Mouse (Mus musculus) T-helper 1 cell (primary cell): ENCODE results near the gene Ppp1r7.
"Not testable (repeated sequence)": the region's sequence is repeated elsewhere in the genome, so short reads cannot be mapped to it uniquely, and the experiment has no call there.

Experiments used
- in situ Hi-C: fragments of 300-600 bp; cut with MboI, MseI; formaldehyde crosslinking; loops from one replicate; pipeline ENCODE4 v1.15.1; 2025; ENCODE audit warnings: high pct_unique_total_duplicates

The Ppp1r7 gene

DNA sequence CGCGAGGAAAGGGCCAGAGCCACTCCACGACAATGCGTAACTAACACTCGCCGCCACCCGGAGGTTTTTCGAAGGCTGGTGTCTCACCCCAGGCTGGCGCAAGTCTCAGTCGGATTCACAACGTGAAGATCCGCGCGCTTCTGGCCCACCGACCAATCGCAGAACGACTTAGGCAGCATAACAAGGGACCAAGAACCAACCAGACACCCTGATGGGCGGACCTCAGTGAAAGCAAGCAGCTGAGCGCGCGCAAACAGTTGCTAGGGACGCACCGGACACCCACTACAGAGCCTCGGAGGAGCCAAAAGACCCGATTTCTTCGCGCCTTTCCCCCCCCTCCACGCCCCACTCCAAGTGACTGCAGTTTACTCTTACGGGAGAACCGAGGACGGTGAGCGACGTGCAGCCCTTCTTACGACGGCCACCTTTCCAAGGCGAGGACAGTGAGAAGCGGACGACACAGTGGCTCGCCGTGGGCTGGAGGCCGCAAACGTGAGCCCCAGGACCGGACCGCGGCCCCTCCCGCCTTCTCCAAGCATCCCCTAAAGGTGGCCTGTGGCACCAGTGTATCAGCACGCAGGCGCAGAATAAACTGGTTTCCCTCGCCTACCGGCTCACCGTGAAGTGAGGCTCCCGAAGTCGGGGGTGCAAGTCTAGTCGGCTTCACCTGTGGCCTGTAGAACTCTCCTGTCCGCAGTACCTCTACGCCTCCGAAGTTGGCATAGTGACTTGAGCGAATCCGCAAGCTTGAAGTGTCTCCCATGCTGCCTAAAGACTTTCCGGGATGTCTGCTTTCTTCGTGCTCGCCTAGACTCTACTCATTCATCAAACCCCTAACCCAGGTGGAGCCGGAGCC lies at the start of gene Ppp1r7, which contains the start of gene Pask:
Gene Ppp1r7, plus strand, starts transcription at position 207 of the 856 bp plus-strand sequence.
Gene Pask, minus strand, starts transcription at position 835 of the 856 bp plus-strand sequence.
- in situ Hi-C loops = no loop called here

DNA sequence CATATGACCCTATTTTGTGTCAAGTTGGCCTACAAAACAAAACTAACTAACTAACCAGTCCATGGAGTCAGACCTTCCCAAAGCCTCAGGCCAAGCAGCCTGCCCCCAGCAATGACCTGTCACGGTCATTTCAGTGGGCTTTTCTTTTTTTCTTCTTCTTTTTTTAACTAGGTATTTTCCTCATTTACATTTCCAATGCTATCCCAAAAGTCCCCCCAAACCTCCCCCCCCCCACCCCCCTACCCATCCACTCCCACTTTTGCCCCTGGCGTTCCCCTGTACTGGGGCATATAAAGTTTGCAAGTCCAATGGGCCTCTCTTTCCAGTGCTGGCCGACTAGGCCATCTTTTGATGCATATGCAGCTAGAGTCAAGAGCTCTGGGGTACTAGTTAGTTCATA lies 48.2 kb upstream of the Ppp1r7 start:
- in situ Hi-C loops = not testable (repeated sequence)

DNA sequence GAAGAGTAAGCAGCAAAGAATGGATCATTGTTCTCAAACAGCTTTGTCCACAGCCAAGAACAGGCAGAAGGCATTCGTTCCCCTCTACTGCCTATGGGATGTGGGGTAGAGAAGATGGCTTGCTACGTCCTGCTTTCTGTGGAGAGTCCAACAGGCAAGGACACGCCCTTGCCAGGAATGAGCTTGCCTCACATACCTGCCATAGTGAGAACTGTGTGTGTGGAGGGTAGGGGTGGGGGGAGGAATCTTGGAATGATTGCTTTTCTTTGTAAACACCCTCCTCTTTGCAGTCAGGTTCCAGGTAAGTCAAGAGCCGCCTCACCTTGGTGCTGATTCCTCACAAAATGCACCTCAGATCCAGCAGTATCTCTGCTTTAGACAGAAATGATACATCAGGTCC lies 42.9 kb upstream of the Ppp1r7 start:
- in situ Hi-C loops = no loop called here

DNA sequence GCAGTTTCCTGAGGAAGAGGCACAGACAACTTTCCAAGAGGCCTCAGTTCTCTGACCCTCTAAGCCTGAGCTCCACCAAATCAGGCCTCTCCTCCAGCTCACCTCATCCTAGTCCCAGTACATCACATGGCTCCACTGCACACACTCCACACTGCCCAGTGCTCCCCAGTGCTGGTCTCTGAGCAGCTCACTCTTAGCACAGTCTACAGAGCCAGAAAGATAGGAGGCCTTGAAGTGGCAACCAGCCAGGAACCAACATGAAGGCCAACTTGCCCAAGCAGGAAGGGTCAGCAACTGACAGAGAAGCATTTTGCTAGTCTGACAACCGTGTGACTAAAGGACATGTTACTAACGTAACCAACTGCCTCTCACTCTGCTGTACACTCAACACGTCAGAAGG lies 42.1 kb upstream of the Ppp1r7 start:
- in situ Hi-C loops = no loop called here

DNA sequence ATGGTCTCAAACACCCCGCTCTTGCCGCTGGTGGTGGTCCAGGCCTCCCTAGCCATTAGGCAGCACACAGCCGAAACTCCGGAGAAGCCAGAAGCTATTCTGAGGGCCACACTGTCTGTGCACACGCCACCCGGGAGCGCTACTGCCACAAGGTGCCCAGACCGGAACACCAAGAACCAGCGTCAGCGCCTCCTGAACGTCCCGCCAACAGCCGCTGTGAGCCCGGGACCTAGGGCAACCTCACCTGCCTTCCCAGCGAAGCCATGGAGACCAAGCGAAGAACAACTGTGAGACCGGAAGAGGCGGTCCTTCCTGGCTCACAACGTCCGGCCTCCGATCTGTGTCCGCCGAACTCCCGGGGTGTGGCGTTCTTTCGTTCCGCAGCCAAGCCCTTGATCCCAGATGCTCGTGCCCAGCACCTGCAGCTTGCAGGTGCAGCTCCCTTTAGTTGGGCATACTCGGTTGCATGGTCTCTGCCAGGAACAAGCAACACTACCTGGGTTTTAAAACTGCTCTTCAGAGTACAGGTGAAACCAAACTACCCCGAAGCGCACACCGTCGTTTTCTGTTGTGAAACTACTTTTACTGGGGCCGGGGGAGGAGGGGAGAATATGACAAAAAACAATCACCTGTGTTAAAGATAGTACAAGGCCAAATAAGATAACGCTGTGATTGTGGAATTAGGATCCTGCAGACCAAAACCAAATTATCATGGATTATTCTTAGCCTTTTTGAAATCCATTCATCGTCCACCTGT lies 36.9 kb upstream of the Ppp1r7 start, which contains the start of gene Mterf4:
Gene Mterf4, minus strand, starts transcription at position 335 of the 757 bp plus-strand sequence.
- in situ Hi-C loops = no loop called here

DNA sequence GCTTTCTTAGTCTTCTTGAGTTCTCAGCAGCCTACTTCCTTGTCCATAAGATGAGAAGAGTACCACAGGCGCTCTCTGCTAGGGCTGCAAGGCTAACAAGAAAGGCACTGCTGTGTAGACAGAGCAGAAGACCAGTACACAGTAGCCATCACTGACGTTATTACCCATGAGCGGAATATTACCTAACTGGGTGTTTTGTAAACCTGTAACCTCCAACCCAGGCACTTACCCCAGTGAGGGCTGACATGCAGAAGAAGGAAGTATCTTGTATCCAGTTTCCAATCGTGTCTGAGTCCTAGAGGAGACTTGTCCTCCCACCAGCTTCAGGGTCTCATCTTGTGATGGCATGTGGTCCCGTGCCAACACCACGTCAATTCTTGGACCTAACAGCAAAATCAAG lies 18.7 kb upstream of the Ppp1r7 start:
- in situ Hi-C loops = no loop called here

DNA sequence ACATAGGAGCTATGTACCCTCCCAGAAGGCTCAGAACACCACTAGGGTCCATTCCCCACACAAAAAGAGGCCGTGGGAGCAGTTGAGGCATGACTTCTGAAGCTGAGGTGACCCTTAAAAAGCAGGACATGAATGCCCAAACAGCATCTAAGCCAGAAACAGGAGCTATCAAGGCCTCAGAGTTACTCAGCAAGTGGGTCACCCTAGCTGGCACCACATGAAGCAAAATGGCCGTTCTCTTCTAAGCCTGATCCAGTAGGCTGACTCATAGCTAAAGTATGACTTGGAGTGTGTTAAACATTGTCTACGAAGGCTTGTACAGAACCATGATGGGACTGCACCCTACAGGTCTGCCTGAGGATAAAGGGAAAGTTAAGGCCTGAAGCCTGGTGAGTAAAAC lies 16.2 kb upstream of the Ppp1r7 start:
- in situ Hi-C loops = no loop called here

DNA sequence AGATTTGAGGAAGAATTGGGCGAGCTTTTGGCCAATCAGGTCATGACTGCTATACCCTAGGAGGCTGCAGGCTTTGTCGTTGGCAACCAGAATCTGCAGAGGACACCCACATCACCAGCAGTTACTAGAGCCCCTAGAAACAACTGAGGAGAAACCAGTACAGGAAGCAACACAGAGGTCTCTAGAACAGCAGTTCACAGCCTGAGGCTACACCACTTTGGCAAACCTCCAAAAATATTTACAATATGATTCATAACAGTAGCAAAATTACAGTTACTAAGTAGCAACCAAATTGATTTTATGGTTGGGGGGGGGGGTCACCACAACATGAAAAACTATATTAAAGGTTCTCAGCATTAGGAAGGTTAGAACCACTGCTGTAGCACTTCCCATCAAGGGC lies 8.0 kb upstream of the Ppp1r7 start:
- in situ Hi-C loops = no loop called here

DNA sequence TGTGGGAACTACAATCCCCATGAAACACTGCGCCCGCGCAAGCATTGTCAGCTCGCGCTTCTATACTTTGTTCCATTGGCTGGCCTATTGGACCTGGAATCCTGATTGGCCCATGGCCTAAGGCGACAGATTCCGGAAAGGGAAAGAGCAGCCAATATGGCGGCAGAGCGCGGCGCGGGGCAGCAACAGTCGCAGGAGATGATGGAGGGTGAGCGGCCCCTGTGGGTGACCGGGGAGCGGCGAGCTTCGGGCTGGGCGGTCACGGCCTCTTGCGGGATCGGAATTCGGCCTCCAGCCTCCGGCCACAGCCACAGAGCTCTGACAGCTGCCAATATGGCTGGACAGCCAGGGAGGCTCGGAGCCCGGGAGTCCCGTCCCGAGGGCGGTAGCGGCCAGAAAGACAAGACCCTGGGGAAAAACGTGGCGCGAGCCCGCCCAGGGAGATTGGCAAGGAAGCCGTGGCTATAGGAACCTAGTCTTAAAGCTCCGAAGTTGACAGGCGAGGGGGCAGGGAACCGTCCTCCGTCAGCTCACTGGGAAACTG lies 922 bp downstream of the Ppp1r7 start:
- in situ Hi-C loops = no loop called here

DNA sequence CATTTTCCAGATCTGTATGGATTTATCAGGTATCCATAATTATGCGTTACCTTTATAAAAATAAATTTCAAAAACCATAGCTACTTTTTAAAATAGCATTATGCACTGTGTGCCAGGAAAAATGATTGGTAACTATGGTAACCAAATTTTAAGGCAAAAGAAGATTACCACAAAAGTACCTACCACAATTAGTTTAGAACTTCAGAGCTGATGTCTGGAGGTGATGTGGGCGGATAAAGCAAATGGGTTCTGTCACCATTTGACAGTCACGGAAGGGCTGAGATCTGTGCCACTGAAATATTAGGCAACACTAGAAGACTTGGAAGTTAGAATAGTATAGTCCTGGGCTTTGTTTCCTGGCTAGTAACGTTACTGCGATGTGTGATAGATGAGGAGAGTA lies 4.5 kb downstream of the Ppp1r7 start:
- in situ Hi-C loops = no loop called here

DNA sequence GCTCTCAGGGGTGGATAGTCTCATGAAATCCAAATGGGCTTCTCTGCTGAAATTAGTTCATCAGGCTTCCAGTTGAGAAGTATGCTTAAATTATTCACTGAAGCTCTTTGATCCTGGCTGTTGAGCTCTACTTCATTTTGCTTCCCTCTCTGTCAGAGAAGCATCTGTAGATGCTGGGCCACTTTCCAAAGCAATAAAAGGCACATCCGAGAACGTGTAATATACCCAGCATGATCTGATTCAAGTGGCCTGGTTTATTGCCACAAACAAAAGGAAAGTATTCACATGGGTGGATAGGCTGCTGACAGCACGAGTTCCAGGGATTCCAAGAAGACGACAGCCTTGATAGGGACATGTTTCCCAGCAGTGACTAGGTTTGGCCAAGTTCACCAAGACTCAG lies 7.0 kb downstream of the Ppp1r7 start:
- in situ Hi-C loops = no loop called here

DNA sequence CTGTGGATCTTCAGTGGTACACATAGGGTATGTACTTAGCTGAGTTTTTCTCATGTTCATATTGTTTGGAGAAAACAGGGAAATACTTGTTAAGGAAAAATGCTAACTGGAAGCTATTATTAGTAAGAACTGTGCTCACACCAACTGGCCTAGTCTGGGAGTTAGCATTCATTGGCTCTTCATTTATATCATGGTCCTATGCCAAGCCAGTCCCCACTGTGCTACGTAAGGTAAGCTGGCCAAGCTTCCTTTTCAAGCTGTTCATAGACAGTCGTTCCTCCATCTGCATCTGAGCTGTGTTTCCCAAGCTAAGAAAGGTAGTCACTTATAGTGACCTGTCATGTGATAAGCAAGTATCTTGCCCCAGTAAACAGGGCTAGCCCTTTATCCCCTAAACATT lies 10.1 kb downstream of the Ppp1r7 start:
- in situ Hi-C loops = no loop called here

DNA sequence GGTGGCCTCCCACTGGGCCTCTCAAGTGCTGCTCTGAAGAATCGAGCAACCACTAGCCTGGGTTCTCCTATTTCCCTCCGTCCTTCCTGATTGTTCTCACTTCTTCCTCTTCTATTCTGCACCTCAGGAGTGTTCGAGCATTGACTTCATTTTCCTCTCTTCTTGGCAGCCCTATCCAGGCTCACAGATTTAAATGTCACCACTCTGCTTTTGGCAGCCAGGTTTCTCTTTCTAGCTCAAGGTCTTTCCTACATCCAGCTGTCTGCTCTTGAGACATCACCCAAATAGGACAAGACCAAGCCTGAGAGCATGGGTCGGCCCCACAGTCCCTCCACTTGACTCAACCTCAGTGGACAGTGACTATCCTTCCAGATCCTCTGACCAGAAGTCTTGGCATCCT lies 20.0 kb downstream of the Ppp1r7 start:
- in situ Hi-C loops = no loop called here

DNA sequence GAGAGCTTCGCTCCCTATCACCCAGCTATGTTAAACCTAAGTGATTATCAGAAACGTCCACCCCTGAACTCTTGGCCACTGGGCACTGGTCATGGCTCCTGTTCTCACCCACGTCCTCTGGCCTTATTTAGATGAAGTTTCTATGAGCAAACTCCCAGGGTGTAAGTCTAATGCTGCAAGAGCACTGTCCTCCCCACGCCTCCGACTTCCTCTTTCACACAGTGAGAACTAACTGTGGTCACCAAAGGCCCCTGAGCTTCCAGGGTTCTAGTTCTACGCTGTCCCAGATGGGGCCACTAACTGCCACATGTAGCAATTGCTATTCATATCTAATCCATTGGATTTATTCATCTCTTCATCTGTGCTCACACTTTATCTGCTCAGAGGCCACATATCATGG lies 23.0 kb downstream of the Ppp1r7 start:
- in situ Hi-C loops = no loop called here

DNA sequence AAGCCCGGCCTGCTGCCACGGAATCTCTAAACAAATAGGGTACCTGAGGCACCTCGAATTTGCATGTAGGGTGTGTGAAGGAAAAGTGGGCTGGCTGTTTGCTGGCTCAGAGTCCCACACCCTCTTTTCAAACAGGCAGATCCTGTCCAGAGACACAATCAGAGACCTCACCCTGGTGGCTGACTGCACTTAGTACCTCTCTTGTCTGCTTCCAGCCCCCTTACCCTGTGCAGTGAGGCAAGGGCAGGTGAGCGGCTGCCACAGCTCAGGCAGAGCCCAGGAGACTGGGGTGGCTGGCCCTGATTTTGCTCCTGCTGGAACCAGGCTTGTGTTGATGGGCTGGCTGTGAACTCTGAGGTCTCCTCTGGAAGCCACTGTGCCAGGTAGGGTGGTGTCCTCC lies 31.0 kb downstream of the Ppp1r7 start, which contains the start of gene Ano7:
Gene Ano7, plus strand, starts transcription at position 266 of the 400 bp plus-strand sequence.
- in situ Hi-C loops = no loop called here

DNA sequence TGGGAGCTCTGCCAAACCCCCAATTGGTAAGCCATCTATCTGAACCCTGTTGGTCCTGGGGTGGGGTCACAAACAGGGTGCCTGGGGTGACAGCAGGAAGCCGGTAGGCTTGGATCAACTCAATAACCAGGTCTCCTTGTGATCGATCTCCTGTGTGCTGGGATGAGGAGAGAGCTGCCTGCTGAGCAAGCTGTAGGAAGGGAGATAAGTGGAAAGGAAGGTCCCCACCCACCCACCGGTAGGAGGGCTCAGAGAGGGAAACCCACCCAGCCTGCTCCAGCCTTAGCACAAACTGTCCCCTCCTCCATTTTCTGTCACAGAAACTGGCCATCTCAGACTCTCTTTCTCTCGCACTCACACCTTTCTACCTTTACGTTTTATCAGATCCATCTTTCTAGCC lies 34.7 kb downstream of the Ppp1r7 start:
- in situ Hi-C loops = no loop called here

DNA sequence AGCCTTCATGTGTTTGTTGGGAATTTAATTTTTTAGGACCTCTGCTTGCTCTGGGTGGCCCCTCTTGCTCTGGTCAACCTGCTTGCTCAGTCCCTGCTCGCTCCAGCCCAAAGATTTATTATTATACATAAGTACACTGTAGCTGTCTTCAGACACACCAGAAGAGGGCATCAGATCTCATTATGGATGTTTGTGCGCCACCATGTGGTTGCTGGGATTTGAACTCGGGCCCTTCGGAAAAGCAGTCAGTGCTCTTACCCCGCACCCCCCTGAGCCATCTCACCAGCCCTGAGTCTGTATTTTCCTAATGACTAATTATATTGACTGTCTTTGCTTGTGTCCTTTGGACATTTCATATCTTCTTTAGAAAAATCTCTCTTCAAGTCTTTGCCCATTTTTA lies 36.5 kb downstream of the Ppp1r7 start:
- in situ Hi-C loops = no loop called here

DNA sequence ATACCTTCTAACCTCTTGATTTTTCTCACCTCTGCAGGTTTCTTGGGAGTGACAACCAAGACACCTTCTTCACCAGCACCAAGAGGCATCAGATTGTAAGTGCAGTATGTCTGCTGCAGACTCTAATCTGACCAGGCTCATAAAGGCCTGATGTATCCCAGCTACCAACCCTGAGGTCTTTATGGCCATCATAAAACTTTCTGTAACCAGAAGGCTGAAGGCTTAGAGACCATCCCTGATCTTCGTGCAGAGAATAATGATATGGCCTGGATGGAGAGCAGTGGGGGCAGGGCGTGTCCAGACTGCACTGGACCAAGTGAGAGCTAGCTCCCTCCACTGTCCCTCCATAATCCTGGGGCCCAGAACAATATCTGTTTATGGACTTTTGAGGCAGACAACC lies 44.5 kb downstream of the Ppp1r7 start:
- in situ Hi-C loops = no loop called here

DNA sequence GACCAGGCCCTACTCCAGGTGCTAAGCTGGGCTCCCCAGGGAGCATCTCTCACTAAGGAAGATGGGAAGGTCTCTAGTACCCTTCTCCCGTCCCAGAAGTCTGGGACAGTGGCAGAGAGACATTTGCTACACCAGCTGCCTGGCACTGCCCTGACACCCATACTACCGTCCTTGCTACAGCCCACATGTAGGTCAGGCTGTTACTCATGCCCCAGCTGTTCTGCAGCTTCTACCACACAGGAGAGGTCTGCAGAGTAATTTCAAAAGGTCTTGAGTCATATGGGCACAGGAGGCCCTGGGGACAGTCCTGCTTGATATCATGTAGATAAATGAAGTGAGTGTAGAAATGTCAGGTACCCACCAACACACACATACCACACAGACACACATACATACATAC lies 46.3 kb downstream of the Ppp1r7 start:
- in situ Hi-C loops = no loop called here

DNA sequence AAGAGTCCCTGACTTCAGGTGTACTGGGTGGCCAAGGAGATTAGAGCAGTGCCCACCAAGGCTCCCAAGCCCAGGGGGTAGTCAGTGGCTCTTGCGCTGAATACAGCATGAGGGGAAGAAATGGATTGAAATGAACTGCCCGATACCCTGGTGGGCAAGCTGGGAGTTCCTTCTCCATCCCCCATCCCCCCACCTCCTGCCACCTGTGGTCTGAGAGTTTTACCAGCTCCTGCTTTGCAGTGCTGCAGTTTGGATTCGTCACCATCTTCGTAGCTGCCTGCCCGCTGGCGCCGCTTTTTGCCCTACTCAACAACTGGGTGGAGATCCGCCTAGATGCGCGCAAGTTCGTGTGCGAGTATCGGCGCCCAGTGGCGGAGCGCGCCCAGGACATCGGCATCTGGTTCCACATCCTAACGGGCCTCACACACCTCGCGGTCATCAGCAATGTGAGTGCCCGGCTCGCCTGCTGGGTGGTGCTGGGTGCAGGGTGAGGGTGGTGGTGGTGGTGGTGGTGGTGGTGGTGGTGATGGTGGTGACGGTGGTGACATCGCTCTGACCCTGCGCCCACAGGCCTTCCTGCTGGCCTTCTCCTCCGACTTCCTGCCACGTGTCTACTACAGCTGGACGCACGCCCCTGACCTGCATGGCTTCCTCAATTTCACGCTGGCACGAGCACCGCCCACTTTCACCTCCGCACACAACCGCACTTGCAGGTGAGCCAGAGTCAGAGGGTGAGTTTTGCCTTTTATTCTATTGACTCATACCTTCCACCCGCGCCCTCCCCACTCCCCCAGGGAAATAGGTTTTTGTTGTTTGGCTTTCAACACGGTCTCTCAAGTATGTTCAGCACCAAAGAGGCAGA lies 58.8 kb downstream of the Ppp1r7 start:
- in situ Hi-C loops = no loop called here

DNA sequence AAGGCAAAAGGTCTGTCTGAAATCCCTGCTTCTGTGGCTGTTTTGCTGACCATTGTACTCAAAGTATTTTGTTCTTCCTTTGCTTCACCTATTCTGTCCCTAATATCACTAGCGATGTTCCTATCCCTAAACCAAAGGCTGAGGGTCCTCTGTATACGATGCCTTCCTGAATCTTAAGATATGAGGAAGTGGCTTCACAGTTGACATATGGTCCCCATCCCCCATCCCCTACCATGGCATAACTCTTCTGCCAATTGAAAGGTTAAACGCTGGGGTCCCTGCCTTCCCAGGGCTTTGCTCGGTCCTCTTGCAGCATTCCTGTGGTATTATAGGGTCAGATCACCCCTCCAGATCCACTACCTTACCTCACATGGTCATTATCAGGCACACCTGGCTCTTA lies 60.7 kb downstream of the Ppp1r7 start:
- in situ Hi-C loops = no loop called here
